Mouse (Mus musculus): ENCODE results near the gene Zfx.

Gene Zfx

DNA sequence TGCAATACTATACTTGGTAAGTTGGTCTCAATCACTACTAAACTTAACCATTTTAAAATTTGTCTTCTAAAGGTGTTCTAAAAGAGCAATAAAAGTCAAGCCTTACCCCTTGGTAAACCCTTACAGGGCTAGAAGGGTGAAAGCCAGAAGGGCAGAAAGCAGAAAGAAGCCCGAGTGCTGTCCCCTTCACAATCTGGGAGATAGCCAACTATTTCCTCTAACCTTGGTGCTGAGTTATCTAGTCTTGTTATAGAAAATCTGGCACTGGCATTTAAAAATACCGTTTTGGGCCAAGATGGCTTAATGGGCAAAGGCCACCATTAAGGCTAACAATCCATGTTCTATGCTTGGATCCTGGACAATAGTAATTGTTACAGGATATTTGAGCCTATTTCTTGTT lies 32.5 kb downstream of the Zfx start:
- in situ Hi-C loops (cut with MboI; ENCODE audit: unreplicated experiment in 2 of 2): no loop called here

DNA sequence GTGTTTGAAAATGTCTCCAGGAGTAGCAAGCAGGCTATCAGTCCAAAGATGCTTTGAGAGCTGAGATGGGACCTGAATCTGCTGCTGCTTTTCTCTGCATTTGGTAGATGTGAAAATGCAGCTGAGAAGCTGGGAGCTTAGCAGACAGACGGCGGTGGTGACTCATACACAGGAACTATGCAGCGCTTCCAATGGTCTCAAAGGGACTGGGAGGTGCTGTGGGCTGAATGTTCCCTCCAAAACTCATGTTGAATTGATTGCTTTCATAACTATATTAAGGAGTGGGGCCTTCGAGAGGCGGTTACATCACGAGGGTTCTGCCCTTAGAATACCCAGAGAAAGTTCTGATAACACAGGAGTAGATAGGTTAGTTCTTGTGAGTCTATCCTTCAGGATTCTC lies 62.3 kb downstream of the Zfx start:
- in situ Hi-C loops (cut with MboI; ENCODE audit: unreplicated experiment in 2 of 2): no loop called here

DNA sequence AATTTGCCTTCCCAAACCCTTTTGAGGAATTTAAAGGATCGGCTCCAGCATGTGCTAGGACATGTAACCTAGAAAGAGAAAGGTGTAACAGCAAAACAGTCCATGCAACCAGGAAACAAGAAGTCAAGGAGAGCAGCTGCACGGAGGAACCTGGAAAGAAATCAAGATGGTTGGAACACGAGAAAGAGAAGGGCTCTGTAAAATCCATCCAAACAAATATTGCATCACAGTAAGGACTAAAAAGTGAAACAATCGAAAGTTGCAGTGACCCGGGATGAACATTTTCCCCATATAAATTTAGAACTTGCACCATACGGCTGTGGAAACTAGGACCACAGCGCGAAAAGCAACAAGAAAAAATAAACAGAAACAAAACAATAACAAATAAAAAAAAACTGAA lies 62.8 kb downstream of the Zfx start:
- in situ Hi-C loops (cut with MboI; ENCODE audit: unreplicated experiment in 2 of 2): no loop called here

GRCm38 (mm10) chrX:94058748-94059147 lies 64.8 kb downstream of the Zfx start:
- in situ Hi-C loops (cut with MboI; ENCODE audit: unreplicated experiment in 2 of 2): no loop called here

DNA sequence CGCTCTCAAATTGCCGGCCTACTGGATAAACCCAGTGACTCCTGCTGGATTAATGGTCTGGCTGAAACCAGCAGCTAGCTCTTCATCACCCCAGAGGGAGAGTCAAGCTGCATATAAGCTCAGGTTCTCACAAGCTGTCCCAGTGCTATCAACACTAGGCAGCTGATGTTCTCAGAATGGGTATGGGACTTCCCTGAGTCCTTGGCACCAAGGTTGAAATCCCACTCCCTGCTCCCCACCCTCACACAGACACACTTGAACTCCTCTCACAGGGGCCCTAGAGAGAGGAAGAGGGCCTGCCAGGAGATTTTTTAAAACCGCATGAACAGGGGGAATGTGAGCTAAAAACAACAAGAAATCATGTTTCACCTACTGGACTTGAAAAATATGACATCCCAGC lies 74.5 kb downstream of the Zfx start:
- in situ Hi-C loops (cut with MboI; ENCODE audit: unreplicated experiment in 2 of 2): no loop called here

- in situ Hi-C loops (cut with MboI; ENCODE audit: unreplicated experiment in 2 of 2): no loop called here
Measured at GRCm38 (mm10) chrX:94048048-94048447, 75.5 kb downstream of the Zfx start.

DNA sequence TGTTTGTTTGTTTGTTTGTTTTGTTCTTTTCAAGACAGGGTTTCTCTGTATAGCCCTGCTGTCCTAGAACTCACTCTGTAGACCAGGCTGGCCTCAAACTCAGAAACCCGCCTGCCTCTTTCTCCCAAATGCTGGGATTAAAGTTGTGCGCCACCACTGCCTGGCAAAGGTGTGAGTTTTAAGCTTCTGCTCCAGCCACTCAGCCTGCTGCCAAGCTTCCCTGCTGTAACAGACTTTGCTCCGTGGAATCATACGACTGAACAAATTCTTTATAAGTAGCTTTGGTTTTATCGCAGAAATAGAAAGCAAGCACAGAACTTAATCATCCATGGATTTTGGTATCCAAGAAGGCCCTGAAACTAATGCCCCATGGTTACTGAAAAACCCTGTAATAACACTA lies 76.1 kb downstream of the Zfx start:
- in situ Hi-C loops (cut with MboI; ENCODE audit: unreplicated experiment in 2 of 2): no loop called here

DNA sequence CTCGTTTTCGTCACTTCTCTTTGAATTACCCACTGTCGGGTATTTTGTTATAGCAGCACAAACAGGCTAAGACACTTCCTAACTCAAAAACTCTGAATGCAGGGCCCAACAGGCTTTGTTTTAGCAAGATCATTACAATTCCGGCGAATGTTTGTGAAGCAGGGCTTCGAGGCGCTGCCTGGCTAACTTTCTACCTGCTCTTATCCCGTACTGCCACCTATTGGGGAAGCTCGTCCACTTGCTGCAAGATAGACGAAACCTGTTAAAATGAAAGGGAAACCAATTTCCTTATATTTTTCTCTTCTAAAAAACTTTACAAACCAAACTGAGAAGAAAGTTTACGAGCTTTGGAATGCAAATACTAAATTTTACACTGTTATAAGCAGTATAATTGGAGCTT lies 90.6 kb downstream of the Zfx start:
- in situ Hi-C loops (cut with MboI; ENCODE audit: unreplicated experiment in 2 of 2): no loop called here

DNA sequence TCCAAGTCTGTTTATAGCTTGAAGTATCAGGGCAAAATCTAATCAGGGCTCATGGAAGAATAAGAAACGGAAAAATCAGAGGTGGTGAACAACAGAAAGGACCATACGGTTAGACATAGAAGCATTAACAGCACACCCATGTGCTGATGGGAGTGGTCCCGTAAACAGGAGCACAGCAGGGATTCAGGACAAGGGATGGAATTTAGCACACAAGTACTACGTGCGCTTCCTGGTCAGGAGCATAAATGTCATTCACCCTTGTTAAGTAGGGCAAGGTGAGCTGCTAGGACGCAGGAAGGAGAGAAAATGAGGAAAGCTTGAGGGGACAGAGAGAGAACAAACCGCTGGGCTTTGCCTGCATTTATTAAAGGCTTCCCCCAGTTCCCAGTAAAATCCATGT lies 93.4 kb downstream of the Zfx start:
- in situ Hi-C loops (cut with MboI; ENCODE audit: unreplicated experiment in 2 of 2): no loop called here
